Mouse (Mus musculus): Measurements from ENCODE around the gene B4galt1. TPM values are rescaled to one million over a fixed set of nuclear protein-coding genes. Genes with fewer than 3 reads are reported as not detected.
A peak's percentile ranks its signal among the peaks of the same experiment; 100 is the strongest.

B4galt1 gene
- polyA plus RNA-seq, 1 experiment from 2014 or later = 33.6 TPM

GRCm38 (mm10) chr4:40777116-40777515 lies 76.7 kb downstream of the B4galt1 start:
- no peak overlapping the region for H3K4me2 ChIP-seq
- 28% methylated on average over 2 of the region's 2 CpGs for WGBS (ENCODE audit: insufficient replicate concordance)
- ATAC-seq (ENCODE audit: insufficient read depth) = no peak

GRCm38 (mm10) chr4:40776416-40776815 lies 77.4 kb downstream of the B4galt1 start:
- no peak overlapping the region for H3K4me3 ChIP-seq (replicated peaks)
- no peak overlapping the region for H3K27ac ChIP-seq (replicated peaks)
- no peaks in the 10 kb centered on the region for H3K36me3 ChIP-seq (replicated peaks)
- H3K9me3 ChIP-seq (replicated peaks) = no peaks in the 10 kb centered on the region
- H3K4me2 ChIP-seq = no peak overlapping the region
- 40% methylated on average over 4 of the region's 4 CpGs for WGBS (ENCODE audit: insufficient replicate concordance)
- no peaks in the 10 kb centered on the region for H3K27me3 ChIP-seq
- H3K9ac ChIP-seq = no peak overlapping the region
- ATAC-seq (ENCODE audit: insufficient read depth) = no peak
- H3K4me1 ChIP-seq (replicated peaks) = peaks cover 36% of the 10 kb centered on the region

More at GRCm38 (mm10) chr4:40777116-40777515, 76.7 kb downstream of the B4galt1 start:
- Histone ChIP-seq H3K4me3 (replicated peaks) (no peak overlapping the region), H3K4me1 (replicated peaks) (peaks cover 38% of the 10 kb centered on the region), H3K36me3 (replicated peaks) (no peaks in the 10 kb centered on the region), H3K9ac (no peak overlapping the region), H3K9me3 (replicated peaks) (no peaks in the 10 kb centered on the region), H3K27ac (replicated peaks) (no peak overlapping the region), H3K27me3 (no peaks in the 10 kb centered on the region)

- H3K9ac ChIP-seq = no peak overlapping the region
Observed at GRCm38 (mm10) chr4:40774279-40775259, 79.2 kb downstream of the B4galt1 start.

GRCm38 (mm10) chr4:40759876-40760275 lies 93.9 kb downstream of the B4galt1 start:
- peaks cover 11% of the 10 kb centered on the region for H3K36me3 ChIP-seq (replicated peaks)
- ATAC-seq (ENCODE audit: insufficient read depth) = no peak
- no peak overlapping the region for H3K27ac ChIP-seq (replicated peaks)
- H3K27me3 ChIP-seq = no peaks in the 10 kb centered on the region
- H3K9me3 ChIP-seq (replicated peaks) = no peaks in the 10 kb centered on the region
- WGBS (ENCODE audit: insufficient replicate concordance) = 27% methylated on average over 5 of the region's 5 CpGs
- peaks cover 19% of the 10 kb centered on the region for H3K4me1 ChIP-seq (replicated peaks)
- no peak overlapping the region for H3K4me2 ChIP-seq
- no peak overlapping the region for H3K9ac ChIP-seq
- H3K4me3 ChIP-seq (replicated peaks) = no peak overlapping the region

More at GRCm38 (mm10) chr4:40774279-40775259, 79.2 kb downstream of the B4galt1 start:
- Histone ChIP-seq H3K27ac (replicated peaks) (no peak overlapping the region), H3K4me2 (peak overlapping the region; percentile 56), H3K4me3 (replicated peaks) (peak overlapping the region; percentile 22), H3K27me3 (no peaks in the 10 kb centered on the region), H3K4me1 (replicated peaks) (peaks cover 33% of the 10 kb centered on the region), H3K36me3 (replicated peaks) (no peaks in the 10 kb centered on the region), H3K9me3 (replicated peaks) (no peaks in the 10 kb centered on the region)
- 13% methylated on average over 12 of the region's 12 CpGs for WGBS (ENCODE audit: insufficient replicate concordance)
- ATAC-seq (ENCODE audit: insufficient read depth) = no peak

- peaks cover 31% of the 10 kb centered on the region for H3K36me3 ChIP-seq (replicated peaks)
- H3K4me2 ChIP-seq = peak within 1 kb of the TSS; percentile 80
- peak within 1 kb of the TSS; percentile 84 for H3K27ac ChIP-seq (replicated peaks)
- peak; percentile 96 for ATAC-seq (ENCODE audit: insufficient read depth)
- peaks cover 19% of the 10 kb centered on the region for H3K4me1 ChIP-seq (replicated peaks)
- no peaks in the 10 kb centered on the region for H3K9me3 ChIP-seq (replicated peaks)
- H3K9ac ChIP-seq = peak within 1 kb of the TSS; percentile 81
- WGBS (ENCODE audit: insufficient replicate concordance) = 1% methylated on average over 40 of the region's 40 CpGs
- no peaks in the 10 kb centered on the region for H3K27me3 ChIP-seq
- H3K4me3 ChIP-seq (replicated peaks) = peak within 1 kb of the TSS; percentile 94
Observed at GRCm38 (mm10) chr4:40757780-40758420, 95.9 kb downstream of the B4galt1 start, which contains the start of gene Smu1. Gene Smu1 (minus strand): TSS chr4:40757923.

GRCm38 (mm10) chr4:40757157-40757779 lies 96.5 kb downstream of the B4galt1 start:
- peak overlapping the region; percentile 94 for H3K4me3 ChIP-seq (replicated peaks)
- peak overlapping the region; percentile 81 for H3K9ac ChIP-seq
- no peaks in the 10 kb centered on the region for H3K27me3 ChIP-seq
- under 1% methylated on average over 39 of the region's 39 CpGs for WGBS (ENCODE audit: insufficient replicate concordance)
- H3K9me3 ChIP-seq (replicated peaks) = no peaks in the 10 kb centered on the region
- peaks cover 37% of the 10 kb centered on the region for H3K36me3 ChIP-seq (replicated peaks)
- peak overlapping the region; percentile 80 for H3K4me2 ChIP-seq
- H3K4me1 ChIP-seq (replicated peaks) = peaks cover 19% of the 10 kb centered on the region
- H3K27ac ChIP-seq (replicated peaks) = peak overlapping the region; percentile 84
- peak; percentile 76 for ATAC-seq (ENCODE audit: insufficient read depth)

Small RNA genes lying within 50 kb of the gene (microRNA-seq; reads per million reads assigned to microRNA genes)
- gene Gm24112 = not detected
- not detected for gene Gm25931
- gene Mir5123 = not detected

Other genes with a start within 250 kb of the B4galt1 start
- 8.2 and 8.5 TPM in 2 replicates for gene Aptx, start 150.8 kb downstream of the B4galt1 start, polyA plus RNA-seq (2015; fragmentation: Nextera tagmentation; extraction: Ambion mirVana)
- gene Dnaja1, start 131.9 kb downstream of the B4galt1 start, polyA plus RNA-seq (2015; fragmentation: Nextera tagmentation; extraction: Ambion mirVana) = 121 and 130 TPM in 2 replicates
- gene Smu1, start 96.1 kb downstream of the B4galt1 start, polyA plus RNA-seq (2015; fragmentation: Nextera tagmentation; extraction: Ambion mirVana) = 71.6 and 75.5 TPM in 2 replicates
- 0.82 and 0.96 TPM in 2 replicates for gene Spink4, start 66.0 kb upstream of the B4galt1 start, polyA plus RNA-seq (2015; fragmentation: Nextera tagmentation; extraction: Ambion mirVana)
- 110 and 114 TPM in 2 replicates for gene Bag1, start 94.3 kb upstream of the B4galt1 start, polyA plus RNA-seq (2015; fragmentation: Nextera tagmentation; extraction: Ambion mirVana)
- gene Chmp5, start 94.4 kb upstream of the B4galt1 start, polyA plus RNA-seq (2015; fragmentation: Nextera tagmentation; extraction: Ambion mirVana) = 40.7 and 42.4 TPM in 2 replicates
- gene Nfx1, start 116.9 kb upstream of the B4galt1 start, polyA plus RNA-seq (2015; fragmentation: Nextera tagmentation; extraction: Ambion mirVana) = 27.9 and 28.0 TPM in 2 replicates
- 0.79 and 1.2 TPM in 2 replicates for gene Aqp7, start 194.1 kb upstream of the B4galt1 start, polyA plus RNA-seq (2015; fragmentation: Nextera tagmentation; extraction: Ambion mirVana)
- 12.3 and 12.8 TPM in 2 replicates for gene Aqp3, start 244.2 kb upstream of the B4galt1 start, polyA plus RNA-seq (2015; fragmentation: Nextera tagmentation; extraction: Ambion mirVana)

Measured in liver, embryonic 15.5 days (tissue).